Mouse (Mus musculus): ENCODE measurements around the gene Dcaf4.

DNA sequence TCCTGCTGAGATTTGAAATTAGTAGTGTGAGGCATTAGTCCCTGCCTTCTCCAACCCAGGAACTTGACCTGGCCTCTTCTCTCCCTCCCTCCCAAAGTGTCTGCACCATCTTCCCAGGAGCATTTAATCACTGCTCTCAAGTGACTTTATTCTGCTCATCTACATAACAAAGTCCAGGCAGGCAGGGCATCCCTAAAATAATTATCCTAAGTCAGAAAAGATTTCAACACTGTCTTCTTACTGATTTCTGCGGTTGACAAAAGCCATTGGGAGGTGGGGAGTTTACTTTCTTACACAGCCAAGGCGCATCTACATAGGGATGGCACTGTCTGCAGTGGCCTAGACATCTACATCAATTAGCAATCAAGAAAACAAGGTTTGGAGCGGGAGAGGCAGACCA, 49.6 kb downstream of the Dcaf4 start:
- no peak for TF ChIP-seq USF1 (IDR thresholded peaks at IDR 0.05; ENCODE audit: low read depth)
- no peak for TF ChIP-seq MAX (IDR thresholded peaks at IDR 0.05)
- TF ChIP-seq CTCF (IDR thresholded peaks at IDR 0.05; ENCODE audit: control insufficient read depth, insufficient read depth, insufficient read length): no peak
- TF ChIP-seq MYOD1 (IDR thresholded peaks at IDR 0.05; ENCODE audit: control insufficient read depth, insufficient read length, low read depth): no peak
- no peak for TF ChIP-seq CEBPB (IDR thresholded peaks at IDR 0.05; ENCODE audit: low read depth)
